Mouse (Mus musculus): Measurements from ENCODE around the gene Myb. TPM values are rescaled to one million over a fixed set of nuclear protein-coding genes. Genes with fewer than 3 reads are reported as not detected.
A peak's percentile ranks its signal among the peaks of the same experiment; 100 is the strongest.
"Not testable (repeated sequence)": the region's sequence is repeated elsewhere in the genome, so short reads cannot be mapped to it uniquely, and the experiment has no call there.

The Myb gene
- polyA plus RNA-seq, 1 experiment from 2014 or later: 4.1 TPM

GRCm38 (mm10) chr10:21151320-21151719 lies 9.5 kb downstream of the Myb start:
- no peak for ATAC-seq (ENCODE audit: insufficient read depth)

GRCm38 (mm10) chr10:21149945-21150344 lies 10.8 kb downstream of the Myb start:
- not testable (repeated sequence) for H3K4me3 ChIP-seq (ENCODE audit: low read depth, low read length); H3K36me3 ChIP-seq (ENCODE audit: insufficient read depth); H3K27ac ChIP-seq (ENCODE audit: low read depth); H3K9ac ChIP-seq; H3K4me1 ChIP-seq (ENCODE audit: insufficient read depth); H3K27me3 ChIP-seq (ENCODE audit: insufficient read depth, low read length); H3K9me3 ChIP-seq (ENCODE audit: low read depth, low read length); ATAC-seq (ENCODE audit: insufficient read depth); H3K4me2 ChIP-seq; DNase-seq
- WGBS: 94% methylated on average over 6 of the region's 6 CpGs

More at GRCm38 (mm10) chr10:21151320-21151719, 9.5 kb downstream of the Myb start:
- no peak overlapping the region for H3K27ac ChIP-seq (ENCODE audit: low read depth)
- peaks cover 5% of the 10 kb centered on the region; the same call in 1 of the 2 replicates for H3K36me3 ChIP-seq (ENCODE audit: insufficient read depth)
- no peak overlapping the region for H3K4me2 ChIP-seq
- no peak overlapping the region for H3K4me3 ChIP-seq (ENCODE audit: low read depth, low read length)
- no peak for TF ChIP-seq CTCF (IDR thresholded peaks at IDR 0.05; ENCODE audit: low read depth)
- no peak for DNase-seq
- H3K4me1 ChIP-seq (ENCODE audit: insufficient read depth): no peaks in the 10 kb centered on the region
- H3K27me3 ChIP-seq (ENCODE audit: insufficient read depth, low read length): no peaks in the 10 kb centered on the region; the same call in 1 of the 2 replicates
- H3K9me3 ChIP-seq (ENCODE audit: low read depth, low read length): no peaks in the 10 kb centered on the region
- H3K9ac ChIP-seq: no peak overlapping the region

- WGBS: 82% methylated on average over 1 of the region's 1 CpGs
- H3K4me3 ChIP-seq (ENCODE audit: low read depth, low read length): no peak overlapping the region
- ATAC-seq (ENCODE audit: insufficient read depth) (no peak), DNase-seq (no peak)
- H3K4me2 ChIP-seq: no peak overlapping the region
- no peaks in the 10 kb centered on the region for H3K9me3 ChIP-seq (ENCODE audit: low read depth, low read length)
- TF ChIP-seq CTCF (IDR thresholded peaks at IDR 0.05; ENCODE audit: low read depth): no peak
- peaks cover 4% of the 10 kb centered on the region; the same call in 1 of the 2 replicates for H3K4me1 ChIP-seq (ENCODE audit: insufficient read depth)
- peaks cover 5% of the 10 kb centered on the region; the same call in 1 of the 2 replicates for H3K36me3 ChIP-seq (ENCODE audit: insufficient read depth)
- H3K27me3 ChIP-seq (ENCODE audit: insufficient read depth, low read length): no peaks in the 10 kb centered on the region
- H3K9ac ChIP-seq: no peak overlapping the region
- H3K27ac ChIP-seq (ENCODE audit: low read depth): no peak overlapping the region
Observed at GRCm38 (mm10) chr10:21146719-21147118, 14.1 kb downstream of the Myb start.

GRCm38 (mm10) chr10:21146263-21146662 lies 14.5 kb downstream of the Myb start:
- Histone ChIP-seq H3K4me3 (ENCODE audit: low read depth, low read length) (no peak overlapping the region), H3K9ac (no peak overlapping the region), H3K36me3 (ENCODE audit: insufficient read depth) (peaks cover 5% of the 10 kb centered on the region; the same call in 1 of the 2 replicates), H3K9me3 (ENCODE audit: low read depth, low read length) (no peaks in the 10 kb centered on the region), H3K27ac (ENCODE audit: low read depth) (no peak overlapping the region), H3K4me1 (ENCODE audit: insufficient read depth) (peaks cover 4% of the 10 kb centered on the region; the same call in 1 of the 2 replicates), H3K4me2 (no peak overlapping the region), H3K27me3 (ENCODE audit: insufficient read depth, low read length) (no peaks in the 10 kb centered on the region)
- no peak for DNase-seq
- WGBS: 78% methylated on average over 2 of the region's 2 CpGs
- no peak for ATAC-seq (ENCODE audit: insufficient read depth)
- TF ChIP-seq CTCF (IDR thresholded peaks at IDR 0.05; ENCODE audit: low read depth): no peak

- H3K9me3 ChIP-seq (ENCODE audit: low read depth, low read length): no peaks in the 10 kb centered on the region
- no peak overlapping the region for H3K27ac ChIP-seq (ENCODE audit: low read depth)
- H3K9ac ChIP-seq: peak overlapping the region; percentile 43
- WGBS: 19% methylated on average over 27 of the region's 27 CpGs
- peak; percentile 97 for ATAC-seq (ENCODE audit: insufficient read depth)
- no peaks in the 10 kb centered on the region for H3K27me3 ChIP-seq (ENCODE audit: insufficient read depth, low read length)
- H3K36me3 ChIP-seq (ENCODE audit: insufficient read depth): peaks cover 5% of the 10 kb centered on the region; the same call in 1 of the 2 replicates
- peak overlapping the region; percentile 75 for H3K4me2 ChIP-seq
- H3K4me3 ChIP-seq (ENCODE audit: low read depth, low read length): peak overlapping the region; percentile 39
- DNase-seq: peak; percentile 92
- peaks cover 4% of the 10 kb centered on the region; the same call in 1 of the 2 replicates for H3K4me1 ChIP-seq (ENCODE audit: insufficient read depth)
- peak; percentile 13; the same call in 1 of the 2 replicates for TF ChIP-seq CTCF (IDR thresholded peaks at IDR 0.05; ENCODE audit: low read depth)
Observed at GRCm38 (mm10) chr10:21144627-21145504, 15.9 kb downstream of the Myb start.

GRCm38 (mm10) chr10:21135297-21135696 lies 25.5 kb downstream of the Myb start:
- no peak for ATAC-seq (ENCODE audit: insufficient read depth)
- 91% methylated on average over 8 of the region's 8 CpGs for WGBS
- Histone ChIP-seq H3K9ac (no peak overlapping the region), H3K4me1 (ENCODE audit: insufficient read depth) (no peaks in the 10 kb centered on the region), H3K4me2 (no peak overlapping the region), H3K27me3 (ENCODE audit: insufficient read depth, low read length) (no peaks in the 10 kb centered on the region), H3K27ac (ENCODE audit: low read depth) (no peak overlapping the region), H3K9me3 (ENCODE audit: low read depth, low read length) (no peaks in the 10 kb centered on the region; the same call in 1 of the 2 replicates), H3K4me3 (ENCODE audit: low read depth, low read length) (no peak overlapping the region), H3K36me3 (ENCODE audit: insufficient read depth) (no peaks in the 10 kb centered on the region)
- TF ChIP-seq CTCF (IDR thresholded peaks at IDR 0.05; ENCODE audit: low read depth): no peak
- no peak for DNase-seq

GRCm38 (mm10) chr10:21130901-21131493 lies 29.8 kb downstream of the Myb start:
- peak; percentile 24 for DNase-seq

More at GRCm38 (mm10) chr10:21130901-21131493, 29.8 kb downstream of the Myb start:
- Histone ChIP-seq H3K36me3 (ENCODE audit: insufficient read depth) (no peaks in the 10 kb centered on the region), H3K4me3 (ENCODE audit: low read depth, low read length) (no peak overlapping the region), H3K9ac (no peak overlapping the region), H3K27ac (ENCODE audit: low read depth) (no peak overlapping the region), H3K4me1 (ENCODE audit: insufficient read depth) (no peaks in the 10 kb centered on the region), H3K9me3 (ENCODE audit: low read depth, low read length) (no peaks in the 10 kb centered on the region), H3K27me3 (ENCODE audit: insufficient read depth, low read length) (no peaks in the 10 kb centered on the region), H3K4me2 (no peak overlapping the region)
- 30% methylated on average over 9 of the region's 9 CpGs for WGBS
- ATAC-seq (ENCODE audit: insufficient read depth): no peak
- no peak for TF ChIP-seq CTCF (IDR thresholded peaks at IDR 0.05; ENCODE audit: low read depth)
